Mouse (Mus musculus) megakaryocyte, embryonic 14.5 days (primary cell): ENCODE results near the gene Myom3.

Experiments
- FLI1 ChIP-seq: IDR thresholded peaks from 2 replicates; pipeline ENCODE4 v1.6.1; 2012; ENCODE audit warnings: low read length, inconsistent platforms, mixed read lengths
- GATA1 ChIP-seq: IDR thresholded peaks from 3 replicates; pipeline ENCODE4 v1.6.1; 2012; ENCODE audit warnings: mixed read lengths, low read length, inconsistent platforms, borderline replicate concordance

- no peak for TF ChIP-seq GATA1
- no peak for TF ChIP-seq FLI1
These were observed 28.6 kb upstream of the Myom3 start for GRCm38 (mm10) chr4:135730951-135731350.
